In the genomic region with DNA sequence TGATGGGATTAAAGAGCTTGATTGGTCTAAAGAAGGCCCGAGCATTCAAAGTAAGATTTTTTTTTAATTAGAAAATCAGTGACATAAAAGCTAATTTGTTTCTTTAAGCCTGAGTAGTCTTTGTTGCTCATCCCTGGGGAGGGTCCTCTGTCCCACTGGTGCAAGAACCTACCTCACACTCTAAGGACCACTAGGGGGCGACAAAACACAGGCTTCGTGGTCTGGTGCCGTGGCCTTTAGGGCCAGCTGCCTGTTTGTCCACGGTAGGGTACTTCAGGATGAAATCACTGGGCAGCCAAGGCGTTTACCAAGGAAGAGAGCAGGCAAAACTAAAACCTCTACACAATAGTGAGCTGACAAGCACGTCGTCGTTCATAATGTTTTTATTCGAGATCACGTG, we compare ENCODE assay signal across 9 mouse cellular contexts. TPM values are rescaled to one million over a fixed set of nuclear protein-coding genes. Genes with fewer than 3 reads are reported as not detected.
DNase-seq lines count a peak whose midpoint lies in the region; ATAC-seq and TF ChIP-seq lines count a peak whose summit lies in the region.
"Had no signal": no experiment of that assay in that cellular context is flagged by ENCODE, and none has a peak within 500 bp of the region (broad histone marks: within the 10 kb centered on the region; RNA-seq: fewer than 3 reads in every experiment).

No protein-coding gene starts in this region.

- no peaks in the 10 kb centered on the region for H3K27me3 ChIP-seq in forebrain, embryonic 10.5 days (ENCODE audit: poor library complexity, severe bottlenecking)
- H3K27me3 ChIP-seq in lung, embryonic 14.5 days (ENCODE audit: insufficient read depth, low read length) = no peaks in the 10 kb centered on the region
- H3K27me3 ChIP-seq: heart, embryonic 13.5 days had no signal

- H3K9ac ChIP-seq in lung, embryonic 14.5 days = no peak overlapping the region
- H3K9ac ChIP-seq: heart, embryonic 13.5 days had no signal

- H3K27ac ChIP-seq in forebrain, embryonic 10.5 days = no peak overlapping the region
- H3K27ac ChIP-seq in lung, embryonic 14.5 days (ENCODE audit: low read depth) = no peak overlapping the region
- H3K27ac ChIP-seq: heart, embryonic 13.5 days had no signal

- H3K4me2 ChIP-seq in lung, embryonic 14.5 days = no peak overlapping the region
- H3K4me2 ChIP-seq: heart, embryonic 13.5 days had no signal

- no peaks in the 10 kb centered on the region for H3K36me3 ChIP-seq in forebrain, embryonic 10.5 days (replicated peaks)
- H3K36me3 ChIP-seq in lung, embryonic 14.5 days (ENCODE audit: insufficient read depth) = no peaks in the 10 kb centered on the region

- WGBS in forebrain, embryonic 10.5 days = 29% methylated on average over 11 of the region's 11 CpGs
- WGBS in large intestine, adult 2 months = 30% methylated on average over 11 of the region's 11 CpGs
- WGBS in lung, embryonic 14.5 days = 27% methylated on average over 11 of the region's 11 CpGs

- no peak overlapping the region for H3K4me3 ChIP-seq in forebrain, embryonic 10.5 days
- no peak overlapping the region for H3K4me3 ChIP-seq in lung, embryonic 14.5 days (ENCODE audit: low read depth, low read length)
- H3K4me3 ChIP-seq: heart, embryonic 13.5 days had no signal

- no peaks in the 10 kb centered on the region for H3K9me3 ChIP-seq in forebrain, embryonic 10.5 days
- no peaks in the 10 kb centered on the region for H3K9me3 ChIP-seq in lung, embryonic 14.5 days (ENCODE audit: low read depth, low read length)
- H3K9me3 ChIP-seq: heart, embryonic 13.5 days had no signal

- peaks cover 6% of the 10 kb centered on the region for H3K4me1 ChIP-seq in forebrain, embryonic 10.5 days
- H3K4me1 ChIP-seq in lung, embryonic 14.5 days (ENCODE audit: insufficient read depth) = no peaks in the 10 kb centered on the region

- peak; percentile 69 for DNase-seq in ES-CJ7 (ENCODE audit: low read depth, low spot score)
- DNase-seq in c-Kit-negative CD71-positive TER-119-positive erythroid progenitor cells, embryonic 14.5 days (ENCODE audit: low read depth, low spot score) = peak; percentile 19
- peak; percentile 77 for DNase-seq in forebrain, embryonic 10.5 days (ENCODE audit: extremely low spot score, low spot score)
- DNase-seq in heart, postnatal 4 days = peak; percentile 84
- peak; percentile 67 for DNase-seq in large intestine, adult 2 months (ENCODE audit: low read depth, low spot score)
- peak; percentile 90 for DNase-seq in lung, embryonic 14.5 days
- peak; percentile 72 for DNase-seq in ovary, postnatal 14 days (ENCODE audit: low spot score)
- peak; percentile 48 to 84 for DNase-seq in thymus, postnatal 10 days (ENCODE audit: low spot score in 2 of 2)

- peak; percentile 93 for TF ChIP-seq CTCF in lung, embryonic 14.5 days (IDR thresholded peaks at IDR 0.05; ENCODE audit: low read depth)

- ATAC-seq in lung, embryonic 14.5 days (ENCODE audit: insufficient read depth) = peak; percentile 75

RNA-seq across cellular contexts. Expression of a gene that starts 5.2 kb away (rescaled TPM):
- polyA plus RNA-seq in forebrain, embryonic 10.5 days (2016; fragmentation: Nextera tagmentation; extraction: Ambion mirVana) = 0.10 and 0.11 TPM in 2 replicates
- total RNA-seq in heart, postnatal 4 days (2021) = not detected
- 2.4 and 5.8 TPM in 2 replicates for polyA plus RNA-seq in large intestine, adult 2 months (2012; rRNA removed)
- polyA plus RNA-seq in lung, embryonic 14.5 days (2014; fragmentation: Nextera tagmentation; extraction: Ambion mirVana) = 3.6 and 5.3 TPM in 2 replicates

RNA-seq across cellular contexts. Expression of a gene that starts 30.2 kb away (rescaled TPM):
- polyA plus RNA-seq in forebrain, embryonic 10.5 days (2016; fragmentation: Nextera tagmentation; extraction: Ambion mirVana) = 1.3 and 1.8 TPM in 2 replicates
- 100 to 1,000 TPM; 519 to 549 TPM for total RNA-seq in heart, postnatal 4 days (2021)
- polyA plus RNA-seq in large intestine, adult 2 months (2012; rRNA removed) = 23.8 and 40.1 TPM in 2 replicates
- 1.9 and 6.6 TPM in 2 replicates for polyA plus RNA-seq in lung, embryonic 14.5 days (2014; fragmentation: Nextera tagmentation; extraction: Ambion mirVana)

RNA-seq across cellular contexts. Expression of a gene that starts 38.3 kb away (rescaled TPM):
- 1.0 and 1.1 TPM in 2 replicates for polyA plus RNA-seq in forebrain, embryonic 10.5 days (2016; fragmentation: Nextera tagmentation; extraction: Ambion mirVana)
- 1 to 10 TPM; 1.5 to 1.7 TPM for total RNA-seq in heart, postnatal 4 days (2021)
- 0.16 TPM in 1 of 2 replicates, not detected in the other for polyA plus RNA-seq in large intestine, adult 2 months (2012; rRNA removed)
- 1.1 and 1.9 TPM in 2 replicates for polyA plus RNA-seq in lung, embryonic 14.5 days (2014; fragmentation: Nextera tagmentation; extraction: Ambion mirVana)

Comparison
In these comparisons a context has a peak if more than half of its experiments do, and no peak if none do; other contexts are left out.
1. DNase-seq: peak in every context shown above with its lines; median percentile 90 in lung, embryonic 14.5 days; 84 in heart, postnatal 4 days; 77 in forebrain, embryonic 10.5 days; 72 in ovary, postnatal 14 days; 69 in ES-CJ7; 67 in large intestine, adult 2 months; 66 in thymus, postnatal 10 days; 19 in c-Kit-negative CD71-positive TER-119-positive erythroid progenitor cells, embryonic 14.5 days.